Mouse (Mus musculus) brain, embryonic 14.5 days (tissue): ENCODE results near the gene 4931428L18Rik. TPM values are rescaled to one million over a fixed set of nuclear protein-coding genes. Genes with fewer than 3 reads are reported as not detected.

Experiments
- DNase-seq: peaks from one replicate; pipeline ENCODE4 v3.0.0-alpha.2; 2011; ENCODE audit warnings: low read depth
- CTCF ChIP-seq: fragments of 200-500 bp; IDR thresholded peaks from 2 replicates; pipeline ENCODE4 v1.5.1; 2012; ENCODE audit warnings: inconsistent platforms, mild to moderate bottlenecking, moderate library complexity, borderline replicate concordance; ENCODE audit not compliant: insufficient read depth, insufficient read length; ENCODE audit errors: extremely low read depth
- POLR2A ChIP-seq: fragments of 200-500 bp; IDR thresholded peaks from 2 replicates; pipeline ENCODE4 v1.6.1; 2012; ENCODE audit warnings: mild to moderate bottlenecking, inconsistent platforms, borderline replicate concordance; ENCODE audit not compliant: poor library complexity, insufficient read depth, insufficient read length, severe bottlenecking; ENCODE audit errors: extremely low read depth
- polyA plus RNA-seq: library from polyadenylated mRNA; depleted of rRNA; stranded (reverse); fragments of >200 nt; gene quantifications from 2 replicates; pipeline ENCODE4 v1.2.3, GENCODE M21; 2012; rRNA removed

4931428L18Rik gene
- polyA plus RNA-seq: not detected in 2 replicates

- no peak for DNase-seq
- TF ChIP-seq POLR2A: no peak
- no peak for TF ChIP-seq CTCF
Observed at GRCm38 (mm10) chr1:31222564-31222963, at the start of gene 4931428L18Rik, which contains the start of gene Pih1d3. 4931428L18Rik (minus strand) TSS chr1:31222684. Pih1d3 (plus strand) TSS chr1:31222838.

DNA sequence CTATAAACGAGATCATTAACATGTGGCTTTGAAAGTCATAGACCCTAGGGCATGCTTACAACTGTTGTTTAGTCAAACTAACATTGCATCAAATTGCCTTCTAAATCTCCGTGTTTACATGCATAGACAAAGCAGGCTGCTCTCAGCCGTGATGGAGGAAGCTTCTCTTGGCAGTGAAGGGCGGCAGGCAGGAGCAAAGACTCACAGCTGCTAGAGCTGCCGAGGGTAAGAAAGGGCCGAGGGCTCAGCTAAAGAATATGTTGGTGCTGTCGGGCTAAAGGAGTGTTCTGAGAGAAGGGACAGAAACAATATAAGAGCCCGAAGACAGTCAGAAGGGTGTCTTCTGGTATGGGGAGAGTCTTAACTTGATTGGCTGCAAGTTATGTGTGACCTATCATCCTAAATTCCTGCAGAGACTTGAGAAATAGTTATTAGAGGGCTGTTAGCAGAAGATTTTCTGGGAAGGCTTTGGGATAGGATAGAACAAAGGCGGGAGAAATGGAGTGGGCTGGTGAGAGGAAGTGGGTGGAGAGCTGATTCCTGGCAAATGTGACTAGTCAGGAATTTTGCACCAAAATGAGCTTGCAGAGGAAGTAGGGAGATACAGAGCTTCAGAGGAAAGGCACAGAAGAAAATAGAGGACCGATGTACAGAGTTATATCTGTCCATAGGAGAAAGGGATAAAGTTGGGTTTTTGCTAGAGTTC lies 37.9 kb upstream of the 4931428L18Rik start:
- TF ChIP-seq POLR2A: no peak
- TF ChIP-seq CTCF: no peak

DNA sequence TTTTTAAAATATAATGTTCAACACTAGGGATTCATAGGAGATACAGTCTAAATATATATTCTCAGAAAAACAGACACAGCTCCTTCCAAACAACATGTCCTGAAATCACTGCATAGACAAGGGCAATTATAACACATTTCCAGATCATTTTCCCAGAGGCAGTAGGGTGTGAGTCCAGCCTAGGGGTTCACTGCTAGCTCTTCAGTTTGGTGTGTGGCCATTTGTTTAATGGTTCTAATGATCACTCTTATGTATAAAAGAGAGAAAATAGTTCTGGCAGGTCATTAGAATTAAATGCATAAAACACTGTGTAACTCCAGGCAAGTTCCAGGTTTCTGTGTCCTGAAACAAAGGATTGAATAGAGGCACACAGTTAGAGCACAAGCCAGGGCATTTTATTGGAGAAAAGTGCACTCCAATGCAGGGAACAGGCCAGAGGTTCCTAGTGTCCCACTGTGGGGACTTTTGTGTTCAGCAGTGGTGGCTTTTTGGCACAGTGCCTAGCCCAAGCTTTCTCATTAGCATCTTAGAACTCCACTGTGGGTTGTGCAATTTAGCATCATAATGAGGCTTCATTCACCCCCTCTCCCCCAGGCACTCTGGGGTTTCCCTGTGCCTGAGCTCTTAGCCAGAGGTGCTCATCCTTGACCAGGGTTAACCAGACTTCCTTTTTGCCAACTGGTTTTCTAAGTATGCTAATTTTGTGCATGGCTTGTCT lies 11.0 kb upstream of the 4931428L18Rik start:
- peak; percentile 95 for DNase-seq
- TF ChIP-seq CTCF (no peak), POLR2A (no peak)

More for the DNA sequence above, 37.9 kb upstream of the 4931428L18Rik start:
- DNase-seq: no peak

GRCm38 (mm10) chr1:31220599-31221250 lies 1.8 kb downstream of the 4931428L18Rik start:
- DNase-seq: no peak
- TF ChIP-seq CTCF: no peak

DNA sequence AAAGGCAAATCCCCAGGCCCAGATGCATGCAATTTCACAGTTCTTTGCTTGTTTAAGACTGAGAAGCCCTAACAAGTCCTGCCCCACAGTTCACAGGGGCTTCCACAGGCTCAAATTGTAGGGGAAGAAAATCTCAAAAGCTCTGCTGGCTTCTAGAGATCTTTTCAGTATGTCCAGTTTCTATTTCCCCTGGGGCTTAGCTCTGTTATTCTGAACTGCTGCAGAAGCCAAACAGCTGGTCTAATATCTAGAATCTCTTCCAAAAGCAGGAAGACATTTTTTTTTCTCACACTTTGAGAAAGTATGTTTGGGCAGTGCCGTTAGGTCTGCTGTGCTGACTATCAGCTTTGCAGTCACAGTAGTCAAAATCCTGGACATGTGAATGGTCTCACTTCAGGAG lies 7.7 kb downstream of the 4931428L18Rik start:
- TF ChIP-seq CTCF (no peak), POLR2A (no peak)
- no peak for DNase-seq

- TF ChIP-seq POLR2A: no peak
- peak; percentile 76; the same call in 1 of the 2 replicates for TF ChIP-seq CTCF
- DNase-seq: peak; percentile 95
Observed at GRCm38 (mm10) chr1:31210144-31210543, 12.3 kb downstream of the 4931428L18Rik start.

- no peak for DNase-seq
- no peak for TF ChIP-seq CTCF
- no peak for TF ChIP-seq POLR2A
Observed at GRCm38 (mm10) chr1:31205770-31206169, 16.7 kb downstream of the 4931428L18Rik start.

DNA sequence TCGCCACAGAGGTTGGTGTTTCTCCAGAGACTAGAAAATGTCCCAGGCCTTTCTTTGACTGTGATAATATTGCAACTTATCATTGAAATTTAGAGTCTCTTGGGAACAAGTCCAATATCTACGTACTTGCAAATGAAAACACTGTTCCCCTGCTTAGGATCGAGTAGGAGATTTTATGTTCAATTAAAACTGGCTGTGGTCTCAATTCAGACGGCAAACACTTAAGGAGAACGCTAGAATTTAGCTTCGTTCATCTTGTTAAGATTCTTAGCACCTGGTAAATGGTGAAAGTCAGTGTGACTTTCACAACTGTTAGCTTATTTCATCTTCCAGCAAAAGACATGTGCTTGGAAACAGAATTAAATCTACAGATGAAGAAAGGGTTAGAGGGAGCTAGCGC lies 17.1 kb downstream of the 4931428L18Rik start:
- TF ChIP-seq POLR2A (no peak), CTCF (no peak)
- DNase-seq: peak; percentile 55

- no peak for TF ChIP-seq CTCF
- no peak for TF ChIP-seq POLR2A
- no peak for DNase-seq
Observed at GRCm38 (mm10) chr1:31203771-31204170, 18.7 kb downstream of the 4931428L18Rik start.

GRCm38 (mm10) chr1:31196959-31197358 lies 25.5 kb downstream of the 4931428L18Rik start:
- DNase-seq: no peak
- TF ChIP-seq CTCF: no peak
- TF ChIP-seq POLR2A: no peak

DNA sequence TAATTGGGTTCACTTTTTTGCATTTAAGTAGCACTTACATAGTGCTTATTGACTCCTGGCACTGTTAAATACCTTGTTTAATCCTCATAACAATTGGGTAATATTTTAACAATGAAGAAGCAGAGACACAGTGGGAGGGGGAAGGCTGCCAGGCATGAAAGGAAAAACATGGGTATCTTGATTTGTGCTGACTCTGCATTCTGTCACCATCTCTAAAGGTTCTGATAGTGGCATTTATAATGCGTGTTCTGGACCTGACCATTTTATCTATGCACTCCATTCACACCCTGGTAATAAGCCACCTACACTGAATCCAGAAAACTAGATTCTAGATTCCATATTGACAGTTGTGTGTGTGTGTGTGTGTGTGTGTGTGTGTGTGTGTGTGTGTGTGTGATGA lies 26.9 kb downstream of the 4931428L18Rik start:
- no peak for DNase-seq
- no peak for TF ChIP-seq POLR2A
- no peak for TF ChIP-seq CTCF

- TF ChIP-seq CTCF (no peak), POLR2A (no peak)
- DNase-seq: no peak
Observed at GRCm38 (mm10) chr1:31190237-31190866, 32.1 kb downstream of the 4931428L18Rik start.
